Mouse (Mus musculus) urinary bladder, postnatal 4 days (tissue): ENCODE results near the gene Tmem201.

Source experiments
- DNase-seq, 2 experiments: peaks; one replicate each; pipeline ENCODE4 v3.0.0; 2021 to 2022; ENCODE audit warnings: low spot score in 2 of 2

Tmem201 gene

DNA sequence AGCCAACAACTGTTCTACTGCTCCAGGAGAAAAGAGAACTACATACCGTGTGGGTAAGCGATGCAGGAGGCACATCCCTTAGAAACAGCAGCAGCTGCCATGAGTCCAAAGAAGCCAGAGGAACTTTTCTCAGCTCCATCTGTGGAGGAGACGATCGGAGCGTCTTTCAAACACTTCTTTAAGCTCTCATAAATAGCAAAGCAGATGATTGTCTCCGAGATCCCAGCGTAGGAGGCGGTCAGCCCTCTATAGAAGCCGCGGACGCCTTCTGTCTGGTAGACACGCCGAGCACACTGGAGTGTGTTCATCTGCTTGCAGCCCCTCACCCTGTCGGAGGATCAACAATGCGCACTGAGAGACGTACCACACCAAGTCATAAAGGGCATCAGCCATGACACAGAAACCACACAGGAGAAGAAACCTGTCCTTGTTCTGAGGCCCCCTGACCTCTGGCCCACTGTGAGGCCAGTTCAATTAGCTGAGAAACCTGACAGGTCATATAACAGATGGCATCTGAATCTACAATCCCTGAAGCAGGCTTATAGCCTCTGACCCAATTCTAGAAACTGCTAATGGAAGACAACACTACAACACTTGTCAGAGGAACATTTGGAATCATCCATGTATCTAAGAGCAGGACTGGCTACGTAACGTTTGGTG, 11.3 kb upstream of the Tmem201 start:
- DNase-seq: no peak

DNA sequence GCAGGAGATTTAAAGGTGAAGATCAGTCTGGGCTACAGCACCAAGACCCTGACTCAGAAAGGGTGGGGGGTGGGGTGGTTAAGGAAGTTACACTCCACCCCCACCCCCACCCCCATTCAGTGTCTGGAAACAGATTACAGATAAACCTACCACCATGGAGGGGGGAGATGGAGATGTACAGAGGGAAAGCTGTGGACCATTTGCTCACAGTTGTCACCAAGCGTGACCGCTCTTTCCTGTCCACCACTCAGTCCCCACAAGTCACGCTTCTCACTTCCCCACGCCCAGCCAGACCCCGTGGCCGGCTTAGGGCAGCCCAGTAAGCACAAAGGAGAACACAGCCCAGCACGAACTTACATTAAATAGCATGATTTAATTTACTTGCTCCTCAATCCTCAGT, 6.3 kb upstream of the Tmem201 start:
- no peak for DNase-seq

DNA sequence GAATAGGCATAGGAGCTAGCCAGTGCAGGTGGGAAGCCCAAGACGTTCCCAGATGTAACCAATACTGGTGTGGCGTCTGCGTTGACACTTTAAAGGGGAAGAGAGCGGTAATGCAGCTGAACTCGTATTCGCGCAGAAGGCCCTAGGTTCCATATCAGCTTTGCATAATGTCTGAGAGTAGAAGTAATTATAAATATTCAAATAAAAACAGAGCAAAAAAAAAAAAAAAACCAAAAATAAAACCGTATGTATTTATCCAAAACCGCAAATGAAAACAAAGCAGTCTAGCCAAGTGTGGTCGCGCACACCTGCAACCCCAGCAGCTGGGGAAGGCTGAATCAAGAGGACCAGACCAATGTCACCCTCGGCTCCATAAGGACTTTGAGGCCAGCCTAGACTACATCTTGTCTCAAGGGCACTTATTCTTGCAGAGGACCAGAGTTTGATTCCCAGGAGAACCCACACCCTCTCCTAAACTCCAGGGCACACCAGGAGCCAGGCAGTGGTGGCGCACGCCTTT, 4.2 kb upstream of the Tmem201 start:
- DNase-seq: no peak

DNA sequence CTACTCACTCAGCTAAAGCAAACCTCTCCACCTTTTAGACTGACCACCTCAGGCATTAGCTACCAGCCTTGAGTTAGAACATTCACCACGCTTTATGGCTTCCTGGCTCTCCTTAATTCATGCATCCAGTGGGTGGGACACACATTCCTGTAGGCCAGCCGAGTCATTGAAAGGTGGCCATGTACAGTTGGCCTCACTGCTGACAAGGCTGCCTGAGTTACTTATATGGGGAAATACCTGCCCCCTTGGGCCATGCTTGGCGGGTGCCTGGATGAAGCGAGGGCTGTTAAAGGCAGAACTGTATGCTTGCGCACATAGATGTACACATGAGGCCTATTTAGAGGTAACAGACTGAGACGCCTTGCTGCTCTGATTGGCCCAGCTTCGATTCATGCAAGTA, 2.5 kb upstream of the Tmem201 start:
- no peak for DNase-seq

DNA sequence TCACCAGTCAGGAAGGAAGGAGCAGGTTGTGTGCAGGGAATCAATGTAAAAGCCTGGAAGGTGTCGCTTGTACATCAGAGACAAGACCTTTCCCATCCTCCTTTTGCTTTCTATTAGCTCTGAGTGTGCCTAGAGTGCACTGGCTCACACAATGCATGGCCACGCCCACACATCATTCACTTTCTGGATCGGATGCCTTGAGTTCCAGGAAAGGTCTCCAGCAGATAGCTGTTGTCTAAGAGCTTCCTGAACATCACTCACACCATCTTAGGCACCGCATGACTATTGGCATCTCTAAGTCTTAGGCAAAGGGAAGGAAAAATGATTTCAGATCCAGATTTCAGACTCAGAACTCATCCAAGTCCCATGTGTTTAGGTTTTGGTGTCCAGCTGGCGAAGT, 1.6 kb upstream of the Tmem201 start:
- no peak for DNase-seq

DNA sequence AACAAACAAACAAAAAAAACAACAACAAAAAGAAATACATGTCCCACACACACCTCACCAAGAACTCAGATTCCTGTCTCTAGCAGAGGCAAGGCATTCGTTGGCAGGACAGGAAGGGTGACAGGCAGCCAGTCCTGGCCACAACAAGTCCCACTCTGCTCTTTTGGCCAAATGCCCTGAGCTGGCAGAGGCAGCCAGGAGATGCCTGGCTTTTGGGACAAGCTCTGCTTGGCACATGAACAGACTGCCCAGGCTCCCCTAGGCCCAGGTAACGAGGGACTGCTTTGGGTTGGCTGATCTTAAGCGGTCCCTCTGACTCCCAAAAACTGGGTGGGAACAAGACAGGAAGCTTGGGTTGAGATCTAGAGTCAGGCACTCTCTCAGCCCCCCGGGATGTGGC, 1.3 kb downstream of the Tmem201 start:
- DNase-seq: no peak

DNA sequence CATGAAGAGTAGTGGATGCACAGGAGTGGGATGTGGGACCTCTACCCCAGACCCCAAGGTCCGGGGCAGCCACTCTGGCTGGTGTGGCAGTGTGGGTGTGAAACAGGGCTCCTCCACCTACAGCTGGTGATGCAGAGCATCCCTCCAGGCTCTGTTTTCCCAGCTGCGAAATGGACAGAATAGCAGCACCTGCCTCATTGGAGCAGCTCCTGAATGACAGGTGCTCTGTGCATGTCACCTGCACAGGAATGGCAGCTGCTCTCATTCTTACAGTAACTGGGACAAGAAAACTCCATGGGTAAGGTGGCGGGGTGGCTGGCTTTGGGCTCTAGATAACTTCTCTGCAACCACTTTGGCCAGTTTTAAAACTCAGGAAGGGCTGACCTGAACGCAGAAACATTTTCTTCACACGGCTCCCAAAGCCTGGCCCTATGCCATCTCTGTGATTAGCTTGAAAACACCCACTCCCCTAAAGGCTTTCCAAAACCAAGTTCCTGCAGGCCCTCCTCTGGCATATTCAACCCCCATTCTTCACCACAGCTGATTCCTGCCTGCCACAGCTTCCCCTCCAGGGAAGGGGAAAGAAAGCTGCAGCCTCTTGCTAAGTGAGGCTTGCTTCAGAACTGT, 2.1 kb downstream of the Tmem201 start:
- DNase-seq: no peak

DNA sequence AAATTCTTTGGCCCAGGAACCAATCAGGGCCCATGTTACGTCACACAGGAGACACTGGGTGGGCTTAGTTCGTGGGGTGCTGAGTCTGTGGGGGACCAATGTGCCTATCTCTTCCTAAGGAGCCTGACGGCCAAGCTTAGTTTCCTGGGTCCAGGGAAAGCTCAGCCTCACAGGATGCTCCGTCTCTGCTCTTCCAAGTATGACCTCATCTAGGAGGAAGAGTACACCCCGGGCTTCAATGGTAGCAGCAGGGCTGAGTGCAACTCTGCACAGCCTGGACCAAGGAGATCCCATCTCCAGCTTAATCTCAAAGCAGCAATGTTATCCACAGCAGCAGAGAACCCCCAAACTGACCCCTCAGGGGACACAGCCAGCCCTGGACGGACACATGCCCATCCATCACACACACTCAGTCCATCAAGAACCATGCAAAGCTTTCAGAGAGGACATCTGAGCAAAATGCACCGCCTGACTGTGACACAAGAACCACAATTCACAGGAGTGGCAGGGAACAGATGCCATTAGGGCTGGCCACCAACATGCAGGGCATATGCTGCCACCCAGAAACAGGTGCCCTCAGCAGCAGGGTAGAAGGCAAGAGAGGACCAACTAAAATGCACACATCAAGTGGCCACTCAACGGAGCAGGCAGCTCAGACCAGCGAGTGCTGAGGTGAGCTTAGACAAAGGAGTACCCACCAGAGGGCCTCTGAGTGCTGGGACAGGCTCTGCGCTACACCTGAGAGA, 2.9 kb downstream of the Tmem201 start:
- no peak for DNase-seq

DNA sequence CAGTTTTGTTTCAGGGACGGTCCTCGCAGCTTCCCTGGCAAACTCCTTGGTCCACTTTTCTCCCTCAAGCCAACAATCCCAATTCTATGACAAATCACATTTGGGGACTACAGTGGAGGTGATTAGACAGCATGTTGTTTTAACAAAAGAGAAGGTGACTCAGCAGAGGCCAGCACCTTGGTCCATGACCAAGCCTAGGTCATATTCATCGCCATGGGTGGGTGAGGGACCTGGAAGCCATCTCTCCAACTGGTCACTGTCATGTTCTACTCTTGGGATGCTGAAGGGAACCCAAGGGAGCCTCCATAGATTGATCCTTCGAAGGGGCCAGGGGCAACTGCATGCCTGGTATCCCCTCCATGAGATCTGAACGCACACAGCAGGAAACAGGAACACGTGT, 3.6 kb downstream of the Tmem201 start:
- DNase-seq: no peak

DNA sequence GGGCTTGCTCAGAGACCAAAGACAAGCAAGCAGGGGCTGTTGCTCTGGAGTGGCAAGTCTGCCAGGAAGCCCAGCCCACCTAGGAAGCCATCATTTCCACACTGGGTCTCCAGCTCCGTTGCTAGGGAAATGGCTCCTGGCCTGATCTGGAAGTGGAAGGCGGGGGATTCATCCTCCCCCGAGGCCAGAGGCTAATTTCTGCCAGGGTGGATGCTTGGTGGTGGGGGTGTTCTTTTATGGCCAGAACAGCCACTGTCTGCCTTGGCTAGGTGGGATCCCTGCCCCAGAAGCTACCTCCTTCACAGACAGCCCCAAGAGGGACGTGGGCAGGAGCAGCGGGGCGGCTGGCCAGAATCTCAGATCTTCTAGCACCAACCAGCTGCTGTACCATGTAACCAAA, 4.1 kb downstream of the Tmem201 start:
- no peak for DNase-seq

DNA sequence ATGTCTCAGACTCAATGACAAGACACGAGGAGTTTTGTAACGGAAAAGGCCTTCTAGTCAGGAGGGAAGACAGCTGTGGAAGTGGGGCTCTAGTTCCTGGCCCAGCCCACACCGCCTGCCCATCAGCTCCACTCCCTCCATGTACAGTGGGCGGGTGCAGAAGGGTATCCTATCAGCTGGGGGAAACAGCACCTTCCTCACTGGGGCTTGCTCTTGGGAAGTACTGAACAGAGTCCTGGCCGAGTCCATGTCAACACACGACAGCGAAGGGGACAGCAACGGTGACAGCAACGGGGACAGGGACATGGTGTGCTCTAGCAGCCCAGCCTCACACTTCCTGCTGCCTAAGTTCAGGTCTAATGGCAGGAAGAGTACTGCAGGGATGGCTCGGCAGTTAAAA, 5.0 kb downstream of the Tmem201 start:
- DNase-seq: no peak

DNA sequence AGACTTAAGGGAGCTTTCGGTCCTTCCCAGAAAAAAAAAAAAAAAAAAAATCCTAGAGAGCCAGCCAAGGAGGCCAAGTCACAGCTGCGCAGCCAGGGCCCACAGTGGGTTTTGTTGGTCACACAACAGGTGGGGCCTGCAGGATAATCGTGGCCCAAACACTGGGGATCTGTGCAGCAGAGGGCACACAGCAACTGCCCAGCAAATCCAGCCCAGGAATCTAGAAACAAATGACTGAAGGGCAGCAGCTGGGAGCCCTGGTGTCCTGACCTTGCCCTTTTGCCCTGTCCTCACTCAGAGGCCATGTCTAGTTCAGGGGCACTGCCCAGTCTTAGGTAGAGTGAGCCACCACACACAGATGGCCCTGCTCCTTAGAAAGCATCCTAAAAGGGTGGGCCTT, 5.5 kb downstream of the Tmem201 start:
- DNase-seq: no peak

DNA sequence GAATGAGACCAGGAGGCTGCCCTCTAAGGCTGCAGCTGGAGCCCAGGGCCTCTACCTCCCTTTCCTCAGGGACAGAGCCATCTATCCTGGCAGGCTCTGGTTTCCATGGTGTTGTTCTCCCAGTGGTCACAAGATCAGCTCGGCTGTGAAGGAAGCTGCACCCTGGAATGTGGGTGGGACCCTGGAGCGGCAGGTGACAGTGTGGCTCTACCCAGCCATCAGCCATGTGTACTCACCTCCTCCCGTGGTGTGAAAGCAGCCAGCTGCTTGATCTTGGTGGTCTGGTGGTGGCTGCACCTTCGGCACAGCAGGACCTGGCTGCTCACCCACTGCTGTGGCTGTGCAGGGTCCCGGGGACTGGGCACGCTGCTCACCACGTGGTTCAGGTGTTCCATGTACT, 7.0 kb downstream of the Tmem201 start:
- no peak for DNase-seq

DNA sequence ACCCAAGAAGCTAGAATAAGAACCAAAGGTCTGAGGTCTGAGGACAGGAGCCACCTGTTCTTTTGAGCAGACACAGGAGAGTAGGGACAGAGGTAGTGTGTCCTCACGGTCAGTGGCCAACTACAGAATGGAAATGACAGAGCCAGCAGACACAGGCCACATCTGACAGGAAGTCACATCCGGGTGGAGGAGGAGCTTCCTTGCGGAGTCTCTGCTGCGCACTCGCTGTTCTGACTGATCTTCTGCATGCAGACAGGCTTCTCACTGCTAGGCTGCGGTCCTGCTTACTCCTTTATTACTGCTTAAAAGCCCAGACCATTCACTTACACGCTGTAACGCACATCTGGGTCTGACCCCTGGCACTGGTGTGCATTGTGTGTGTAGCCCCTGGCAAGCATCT, 9.0 kb downstream of the Tmem201 start:
- no peak for DNase-seq

DNA sequence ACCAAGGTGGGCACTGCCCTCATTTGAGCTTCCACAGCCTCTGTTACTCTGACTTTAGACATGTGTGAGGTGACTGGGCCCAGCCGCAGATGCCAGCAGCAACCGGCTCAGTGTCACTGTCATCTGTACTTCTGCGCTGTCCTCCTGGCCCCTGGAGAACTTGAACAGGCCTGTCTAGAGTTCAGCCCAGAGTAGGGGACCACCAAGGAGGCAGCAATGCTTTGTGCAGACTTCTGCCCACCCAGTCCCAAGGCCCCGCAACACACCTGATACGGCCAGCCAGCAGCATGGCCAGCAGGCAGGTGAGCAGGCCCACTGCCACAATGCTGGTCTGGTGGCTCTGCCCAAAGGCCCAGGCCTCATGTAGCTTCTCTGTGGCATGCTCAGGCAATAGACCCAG, 10.2 kb downstream of the Tmem201 start:
- DNase-seq: no peak

DNA sequence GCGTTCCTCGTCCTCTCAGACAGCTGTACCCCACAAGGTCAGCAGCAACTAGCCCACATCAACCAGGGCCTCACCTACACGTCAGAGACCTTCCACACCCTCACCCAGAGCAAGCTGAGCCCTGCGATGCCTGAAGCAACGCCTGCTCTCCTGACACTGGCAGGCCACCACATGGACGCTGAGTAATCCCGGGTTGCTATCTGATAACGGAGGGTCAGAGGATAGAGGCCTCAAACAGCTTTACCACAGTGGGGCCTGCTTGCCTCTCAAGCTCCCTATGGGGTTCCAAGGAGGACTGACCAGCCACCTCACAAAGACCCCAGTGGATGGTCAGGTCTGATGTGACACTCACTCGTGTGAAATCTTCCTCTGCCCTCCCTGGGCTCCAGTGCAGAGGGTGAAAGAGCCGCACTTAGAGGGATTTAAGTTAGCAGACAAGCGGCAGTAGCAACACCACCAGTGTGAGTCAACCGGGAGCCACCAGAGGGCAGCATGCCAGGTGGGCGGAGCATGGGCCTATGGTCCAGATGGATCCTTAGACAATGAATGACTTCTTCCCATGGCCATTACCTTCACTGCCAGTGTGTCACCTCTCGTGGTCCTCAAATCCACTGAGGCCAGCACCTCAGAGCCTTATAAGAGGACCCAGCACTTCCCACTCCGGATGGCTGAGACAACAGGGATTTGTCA, 12.0 kb downstream of the Tmem201 start:
- DNase-seq: peak; percentile 62 to 88

DNA sequence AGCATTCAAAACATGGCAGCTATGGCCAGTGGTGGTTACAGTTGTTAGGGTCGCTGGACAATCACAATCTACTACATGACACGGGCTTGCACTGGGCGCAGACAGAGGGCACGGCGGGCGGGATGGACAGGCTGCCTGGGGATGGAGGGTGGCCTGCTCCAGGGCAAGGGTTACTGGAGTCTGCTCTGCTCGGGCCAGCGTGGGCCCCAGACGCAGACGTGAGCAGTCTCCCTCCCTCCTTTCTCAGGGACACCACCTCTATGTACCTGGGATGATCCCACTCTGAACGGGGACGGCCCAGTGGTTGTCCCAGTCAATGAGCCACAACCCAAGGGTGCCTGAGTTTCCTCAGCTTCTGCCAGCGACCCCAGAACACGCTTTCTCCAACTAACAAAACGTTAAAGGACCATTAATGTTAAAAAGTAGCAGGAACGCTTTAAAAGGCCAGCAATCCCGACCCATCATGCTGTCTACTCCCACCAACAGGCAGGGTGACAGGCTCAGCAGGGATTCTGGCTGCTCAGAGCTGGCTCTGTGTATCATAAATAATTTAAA, 12.9 kb downstream of the Tmem201 start:
- no peak for DNase-seq

DNA sequence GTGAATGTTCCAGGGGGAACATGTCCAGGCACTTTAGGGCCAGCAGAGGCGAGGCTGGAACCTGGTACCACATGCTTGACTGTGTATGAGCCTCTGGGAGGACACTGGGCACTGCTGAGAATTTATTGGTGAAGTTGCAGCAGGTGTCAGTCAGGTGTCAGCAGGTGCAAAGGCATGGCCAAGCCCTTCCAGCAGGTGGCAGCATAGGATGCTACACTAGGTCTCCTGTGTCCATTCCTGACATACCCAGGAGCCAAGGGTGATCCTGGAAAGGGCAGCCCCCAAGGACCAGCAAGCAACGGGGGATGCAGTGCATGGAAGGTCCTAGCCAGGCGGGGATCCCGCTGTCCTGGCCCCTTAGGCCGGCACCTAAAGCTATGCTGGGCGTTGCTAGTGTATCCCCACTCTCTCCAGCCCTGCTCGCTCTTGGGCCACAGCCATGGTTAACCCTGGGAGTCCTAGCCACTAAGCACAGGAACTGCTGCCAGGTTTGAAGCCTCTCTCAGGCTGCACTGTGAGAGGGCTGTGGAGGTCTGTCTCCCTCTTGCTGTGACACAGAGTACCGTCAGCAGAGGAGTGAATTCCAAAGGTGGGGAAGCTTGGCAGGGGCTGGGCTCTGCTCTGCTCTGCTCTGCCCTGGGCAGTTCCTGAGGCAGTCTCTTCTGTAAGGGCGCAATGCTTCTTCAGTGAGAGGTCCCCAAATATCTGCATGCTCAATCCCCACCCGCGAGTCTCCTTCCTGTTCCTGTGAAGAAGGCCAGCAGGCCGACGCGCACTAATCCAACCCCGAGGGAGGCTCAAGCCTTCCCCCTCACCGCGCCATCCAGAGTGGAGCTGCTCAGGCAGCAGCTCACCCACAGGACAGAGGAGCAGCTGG, 13.8 kb downstream of the Tmem201 start:
- no peak for DNase-seq

DNA sequence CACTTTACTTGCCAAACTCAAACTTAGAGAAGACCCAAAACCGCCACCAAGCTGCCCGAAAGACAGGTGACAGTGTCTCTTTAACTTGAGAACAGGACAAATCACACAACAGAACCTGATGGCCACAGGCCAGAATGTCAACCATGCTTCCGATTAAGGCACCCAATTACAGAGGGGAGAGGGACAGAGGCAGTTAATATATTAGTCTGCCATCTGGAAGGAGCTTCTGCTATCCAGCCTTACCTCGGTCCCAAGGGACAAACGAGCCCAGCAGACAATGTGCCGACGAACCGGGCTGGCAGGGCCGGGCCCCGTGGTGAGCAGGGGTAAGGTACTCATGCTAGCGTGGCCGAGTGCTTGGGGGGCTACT, 14.8 kb downstream of the Tmem201 start:
- no peak for DNase-seq

DNA sequence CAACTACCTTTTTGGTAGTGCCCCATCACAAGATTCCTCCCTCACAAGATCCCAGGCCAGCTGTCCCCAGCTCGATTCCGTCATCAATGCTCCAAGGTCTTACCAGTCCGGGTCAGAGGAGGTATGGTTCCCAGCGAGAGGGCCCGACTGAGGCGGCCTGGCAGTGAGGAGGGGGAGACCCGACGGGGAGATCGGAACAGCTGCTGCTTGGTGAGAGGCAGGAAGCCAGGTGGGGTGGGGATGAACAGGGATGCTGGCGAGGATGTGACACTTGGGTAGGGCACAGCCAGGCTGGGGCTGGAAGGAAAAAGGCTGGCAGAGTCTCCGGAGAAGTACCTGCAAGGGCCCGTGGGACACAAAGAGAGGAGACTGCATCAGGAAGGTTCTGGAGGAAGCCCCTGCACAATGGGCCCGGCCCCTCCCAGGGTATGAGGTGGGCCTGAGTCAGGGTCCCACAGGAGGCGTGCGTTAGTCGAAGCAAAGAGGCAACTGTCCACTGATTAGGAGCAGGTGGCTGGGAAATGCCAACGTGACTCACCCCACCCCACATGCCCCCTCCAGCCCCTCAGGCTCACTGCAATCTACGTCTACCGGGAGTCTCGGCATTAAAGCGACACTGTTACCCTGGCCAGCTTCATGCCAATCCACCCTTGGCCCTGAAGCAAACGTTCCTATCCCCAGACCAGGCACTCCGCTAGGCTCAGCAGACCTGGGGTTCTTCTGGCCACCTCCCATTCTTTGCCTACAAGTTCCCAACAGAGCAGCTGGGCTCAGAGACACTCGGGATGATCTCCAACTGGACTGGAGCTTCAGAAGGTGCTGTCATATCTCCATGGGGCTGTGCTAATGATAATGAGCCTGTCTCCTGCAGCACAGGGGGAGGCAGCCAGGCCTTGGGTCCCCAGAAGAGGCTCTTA, 15.5 kb downstream of the Tmem201 start:
- DNase-seq: no peak
